Mouse (Mus musculus) cerebellum, adult (tissue): Measurements from ENCODE around the gene Serpina3k.
"Not testable (repeated sequence)": the region's sequence is repeated elsewhere in the genome, so short reads cannot be mapped to it uniquely, and the experiment has no call there.

Source experiments
- ATAC-seq: cut with Nextera tagmentation; 2 replicates; pipeline ENCODE4 v1.9.2; 2017; ENCODE audit warnings: mild to moderate bottlenecking, moderate library complexity, mixed read lengths; ENCODE audit not compliant: insufficient number of reproducible peaks, low FRiP score, low TSS enrichment

The Serpina3k gene

GRCm38 (mm10) chr12:104338226-104338625, at the start of gene Serpina3k, which contains the start of gene Serpina3m:
TSS of gene Serpina3k (plus strand) at chr12:104338486.
TSS of gene Serpina3m (plus strand) at chr12:104338486.
- ATAC-seq, result not testable (repeated sequence)

- no peak for ATAC-seq
Observed at GRCm38 (mm10) chr12:104289872-104290271, 48.4 kb upstream of the Serpina3k start.

- no peak for ATAC-seq
Observed at GRCm38 (mm10) chr12:104293963-104294362, 44.3 kb upstream of the Serpina3k start.

- ATAC-seq, result no peak
Observed at GRCm38 (mm10) chr12:104298049-104298448, 40.2 kb upstream of the Serpina3k start.

- no peak for ATAC-seq
Observed at GRCm38 (mm10) chr12:104305991-104306390, 32.3 kb upstream of the Serpina3k start.

GRCm38 (mm10) chr12:104314253-104314652, 24.0 kb upstream of the Serpina3k start, which contains the start of gene Serpina3j:
TSS of gene Serpina3j (plus strand) at chr12:104314553.
- ATAC-seq, result no peak

GRCm38 (mm10) chr12:104322454-104322853, 15.8 kb upstream of the Serpina3k start:
- ATAC-seq, result no peak

GRCm38 (mm10) chr12:104331701-104332100, 6.6 kb upstream of the Serpina3k start:
- no peak for ATAC-seq

- not testable (repeated sequence) for ATAC-seq
Observed at GRCm38 (mm10) chr12:104336873-104337272, 1.4 kb upstream of the Serpina3k start.

- ATAC-seq, result no peak
Observed at GRCm38 (mm10) chr12:104338705-104339104, 419 bp downstream of the Serpina3k start.

- not testable (repeated sequence) for ATAC-seq
Observed at GRCm38 (mm10) chr12:104342489-104342888, 4.2 kb downstream of the Serpina3k start.

GRCm38 (mm10) chr12:104345181-104345580, 6.9 kb downstream of the Serpina3k start:
- ATAC-seq, result no peak

- no peak for ATAC-seq
Observed at GRCm38 (mm10) chr12:104345707-104346106, 7.4 kb downstream of the Serpina3k start.

- no peak for ATAC-seq
Observed at GRCm38 (mm10) chr12:104347091-104347490, 8.8 kb downstream of the Serpina3k start.

GRCm38 (mm10) chr12:104351812-104352211, 13.5 kb downstream of the Serpina3k start:
- ATAC-seq, result not testable (repeated sequence)

GRCm38 (mm10) chr12:104356006-104356405, 17.7 kb downstream of the Serpina3k start:
- ATAC-seq, result no peak

GRCm38 (mm10) chr12:104369986-104370385, 31.7 kb downstream of the Serpina3k start:
- no peak for ATAC-seq

- ATAC-seq, result not testable (repeated sequence)
Observed at GRCm38 (mm10) chr12:104377179-104377578, 38.9 kb downstream of the Serpina3k start.

GRCm38 (mm10) chr12:104378351-104378750, 40.1 kb downstream of the Serpina3k start:
- not testable (repeated sequence) for ATAC-seq

GRCm38 (mm10) chr12:104378815-104379214, 40.5 kb downstream of the Serpina3k start:
- not testable (repeated sequence) for ATAC-seq

GRCm38 (mm10) chr12:104379856-104380255, 41.6 kb downstream of the Serpina3k start:
- no peak for ATAC-seq

GRCm38 (mm10) chr12:104381071-104381604, 42.9 kb downstream of the Serpina3k start:
- ATAC-seq, result not testable (repeated sequence)
